Mouse (Mus musculus): ENCODE data around the gene Frmd5. TPM values are rescaled to one million over a fixed set of nuclear protein-coding genes. Genes with fewer than 3 reads are reported as not detected.

The Frmd5 gene
- polyA plus RNA-seq, 2 experiments, result 0.78 to 2.2 TPM

DNA sequence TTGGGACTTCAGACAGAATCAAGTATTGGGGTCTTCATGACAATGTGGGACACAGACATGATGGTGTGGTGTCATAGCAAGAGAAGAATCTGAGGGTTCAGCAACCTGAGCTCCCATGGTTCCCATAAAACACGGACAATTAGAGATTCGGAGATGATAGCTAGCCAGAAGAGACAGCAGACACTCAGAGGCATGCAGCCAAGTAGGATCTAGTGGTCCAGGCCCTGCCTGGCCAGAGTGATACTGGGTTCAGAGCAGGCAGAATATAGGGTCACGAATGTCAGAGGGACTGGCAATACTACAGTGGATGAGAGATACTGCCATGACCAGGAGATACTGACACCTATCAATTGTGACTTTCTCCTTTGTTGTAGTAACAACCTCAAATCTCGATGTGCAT, 138.6 kb downstream of the Frmd5 start:
- Histone ChIP-seq H3K4me3 (replicated peaks; ENCODE audit: low read length) (no peak overlapping the region), H3K27me3 (ENCODE audit: control insufficient read depth, insufficient read depth, low read length) (no peaks in the 10 kb centered on the region), H3K4me1 (ENCODE audit: control insufficient read depth, insufficient read depth, low read length) (no peaks in the 10 kb centered on the region), H3K9ac (ENCODE audit: low read depth, low read length, severe bottlenecking) (no peak overlapping the region), H3K36me3 (ENCODE audit: control insufficient read depth, insufficient read depth, low read length) (no peaks in the 10 kb centered on the region), H3K9me3 (ENCODE audit: control insufficient read depth, low read length) (no peaks in the 10 kb centered on the region), H3K4me2 (replicated peaks; ENCODE audit: low read depth, low read length, severe bottlenecking) (no peak overlapping the region), H3K27ac (replicated peaks; ENCODE audit: low read depth, low read length) (no peak overlapping the region)
- no peak for ATAC-seq (ENCODE audit: low FRiP score, low read depth)
- no peak for TF ChIP-seq POLR2A (IDR thresholded peaks at IDR 0.05; ENCODE audit: borderline replicate concordance, extremely low read depth, insufficient read depth, insufficient read length)
- DNase-seq (ENCODE audit: low spot score), result no peak
- WGBS, result 86% methylated on average over 4 of the region's 4 CpGs

DNA sequence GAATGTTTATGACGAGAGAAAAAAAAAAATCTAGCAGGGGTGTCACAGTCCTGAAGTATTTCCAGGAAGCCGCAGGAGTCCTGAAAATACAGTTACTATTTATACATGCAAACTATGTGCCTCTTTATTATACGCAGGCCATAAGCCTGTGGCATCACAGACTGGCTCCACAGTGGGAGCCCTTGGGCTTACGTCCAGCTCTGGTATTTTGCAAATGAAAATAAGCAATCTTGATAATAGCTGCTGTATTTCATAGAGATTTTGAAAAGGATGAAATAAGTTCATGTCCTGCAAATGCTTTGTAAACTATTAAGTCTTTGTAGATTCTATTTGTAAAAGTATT, 145.8 kb downstream of the Frmd5 start:
- no peaks in the 10 kb centered on the region for H3K4me1 ChIP-seq (ENCODE audit: control insufficient read depth, insufficient read depth, low read length)
- TF ChIP-seq POLR2A (IDR thresholded peaks at IDR 0.05; ENCODE audit: borderline replicate concordance, extremely low read depth, insufficient read depth, insufficient read length), result no peak
- WGBS, result 65% methylated on average over 4 of the region's 4 CpGs
- no peaks in the 10 kb centered on the region for H3K36me3 ChIP-seq (ENCODE audit: control insufficient read depth, insufficient read depth, low read length)
- H3K9ac ChIP-seq (ENCODE audit: low read depth, low read length, severe bottlenecking), result no peak overlapping the region
- no peak overlapping the region for H3K4me2 ChIP-seq (replicated peaks; ENCODE audit: low read depth, low read length, severe bottlenecking)
- H3K27ac ChIP-seq (replicated peaks; ENCODE audit: low read depth, low read length), result no peak overlapping the region
- no peak overlapping the region for H3K4me3 ChIP-seq (replicated peaks; ENCODE audit: low read length)
- no peak for ATAC-seq (ENCODE audit: low FRiP score, low read depth)
- H3K27me3 ChIP-seq (ENCODE audit: control insufficient read depth, insufficient read depth, low read length), result no peaks in the 10 kb centered on the region
- H3K9me3 ChIP-seq (ENCODE audit: control insufficient read depth, low read length), result no peaks in the 10 kb centered on the region
- DNase-seq (ENCODE audit: low spot score), result no peak

GRCm38 (mm10) chr2:121660461-121661159, 146.3 kb downstream of the Frmd5 start:
- DNase-seq (ENCODE audit: low spot score) (no peak), ATAC-seq (ENCODE audit: low FRiP score, low read depth) (no peak)
- H3K9ac ChIP-seq (ENCODE audit: low read depth, low read length, severe bottlenecking), result no peak overlapping the region
- no peaks in the 10 kb centered on the region for H3K4me1 ChIP-seq (ENCODE audit: control insufficient read depth, insufficient read depth, low read length)
- H3K4me3 ChIP-seq (replicated peaks; ENCODE audit: low read length), result no peak overlapping the region
- TF ChIP-seq POLR2A (IDR thresholded peaks at IDR 0.05; ENCODE audit: borderline replicate concordance, extremely low read depth, insufficient read depth, insufficient read length), result no peak
- 74% methylated on average over 6 of the region's 6 CpGs for WGBS
- H3K36me3 ChIP-seq (ENCODE audit: control insufficient read depth, insufficient read depth, low read length), result no peaks in the 10 kb centered on the region
- H3K4me2 ChIP-seq (replicated peaks; ENCODE audit: low read depth, low read length, severe bottlenecking), result no peak overlapping the region
- no peak overlapping the region for H3K27ac ChIP-seq (replicated peaks; ENCODE audit: low read depth, low read length)
- H3K27me3 ChIP-seq (ENCODE audit: control insufficient read depth, insufficient read depth, low read length), result no peaks in the 10 kb centered on the region
- no peaks in the 10 kb centered on the region for H3K9me3 ChIP-seq (ENCODE audit: control insufficient read depth, low read length)

GRCm38 (mm10) chr2:121659350-121659749, 147.5 kb downstream of the Frmd5 start:
- no peaks in the 10 kb centered on the region for H3K9me3 ChIP-seq (ENCODE audit: control insufficient read depth, low read length)
- no peak overlapping the region for H3K4me2 ChIP-seq (replicated peaks; ENCODE audit: low read depth, low read length, severe bottlenecking)
- no peak overlapping the region for H3K27ac ChIP-seq (replicated peaks; ENCODE audit: low read depth, low read length)
- no peak overlapping the region for H3K4me3 ChIP-seq (replicated peaks; ENCODE audit: low read length)
- 78% methylated on average over 4 of the region's 4 CpGs for WGBS
- no peak for DNase-seq (ENCODE audit: low spot score)
- no peak for ATAC-seq (ENCODE audit: low FRiP score, low read depth)
- no peak for TF ChIP-seq POLR2A (IDR thresholded peaks at IDR 0.05; ENCODE audit: borderline replicate concordance, extremely low read depth, insufficient read depth, insufficient read length)
- no peaks in the 10 kb centered on the region for H3K36me3 ChIP-seq (ENCODE audit: control insufficient read depth, insufficient read depth, low read length)
- no peaks in the 10 kb centered on the region for H3K27me3 ChIP-seq (ENCODE audit: control insufficient read depth, insufficient read depth, low read length)
- no peak overlapping the region for H3K9ac ChIP-seq (ENCODE audit: low read depth, low read length, severe bottlenecking)
- H3K4me1 ChIP-seq (ENCODE audit: control insufficient read depth, insufficient read depth, low read length), result no peaks in the 10 kb centered on the region

DNA sequence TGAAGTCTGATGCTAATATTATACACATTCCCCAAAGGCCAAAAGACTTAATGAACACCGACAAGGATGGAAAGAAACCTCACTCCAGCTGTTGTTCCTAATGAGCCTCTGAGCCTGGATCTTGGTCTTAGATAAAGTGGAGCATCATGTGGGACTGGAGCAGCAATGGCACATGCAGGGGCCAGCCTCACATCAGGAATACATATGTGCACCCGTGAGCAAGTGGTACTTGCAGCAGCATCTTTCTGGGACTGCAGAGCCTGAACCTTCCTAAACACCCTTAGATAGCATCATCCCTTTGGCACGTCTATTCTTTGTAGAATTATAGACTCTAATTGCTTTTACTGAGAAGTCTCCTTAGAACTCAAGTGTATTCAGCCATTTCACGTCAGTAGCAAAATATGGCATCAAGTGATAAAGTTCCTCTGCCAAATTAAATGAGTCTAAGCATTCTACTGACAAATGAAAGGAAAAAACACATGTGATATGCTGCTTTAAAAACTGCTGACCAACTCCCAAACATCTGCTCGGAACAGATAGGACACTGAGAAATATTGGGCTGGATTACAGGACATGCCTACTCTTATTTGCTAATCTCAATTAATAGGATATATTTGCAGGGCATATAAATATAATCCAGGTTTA, 148.6 kb downstream of the Frmd5 start:
- WGBS, result 77% methylated on average over 5 of the region's 5 CpGs

More for the DNA sequence above, 148.6 kb downstream of the Frmd5 start:
- Histone ChIP-seq H3K4me1 (ENCODE audit: control insufficient read depth, insufficient read depth, low read length) (no peaks in the 10 kb centered on the region), H3K9me3 (ENCODE audit: control insufficient read depth, low read length) (no peaks in the 10 kb centered on the region), H3K27me3 (ENCODE audit: control insufficient read depth, insufficient read depth, low read length) (no peaks in the 10 kb centered on the region), H3K27ac (replicated peaks; ENCODE audit: low read depth, low read length) (no peak overlapping the region), H3K36me3 (ENCODE audit: control insufficient read depth, insufficient read depth, low read length) (no peaks in the 10 kb centered on the region), H3K4me3 (replicated peaks; ENCODE audit: low read length) (no peak overlapping the region), H3K9ac (ENCODE audit: low read depth, low read length, severe bottlenecking) (no peak overlapping the region), H3K4me2 (replicated peaks; ENCODE audit: low read depth, low read length, severe bottlenecking) (no peak overlapping the region)
- DNase-seq (ENCODE audit: low spot score), result no peak
- ATAC-seq (ENCODE audit: low FRiP score, low read depth), result no peak
- TF ChIP-seq POLR2A (IDR thresholded peaks at IDR 0.05; ENCODE audit: borderline replicate concordance, extremely low read depth, insufficient read depth, insufficient read length), result no peak

All from limb, embryonic 14.5 days (tissue).